Mouse (Mus musculus) hindbrain, embryonic 10.5 days (tissue): ENCODE data around the gene Dppa5a. TPM values are rescaled to one million over a fixed set of nuclear protein-coding genes. Genes with fewer than 3 reads are reported as not detected.

Experiments
- DNase-seq: peaks from one replicate; pipeline ENCODE4 v3.0.0-alpha.2; 2017; ENCODE audit warnings: low spot score
- H3K27ac ChIP-seq: fragments of 300-500 bp; sonication (generic); 2 replicates; pipeline ENCODE4 v1.5.1; 2016; ENCODE audit warnings: mild to moderate bottlenecking, moderate library complexity
- H3K27me3 ChIP-seq: fragments of 300-500 bp; sonication (generic); 2 replicates; pipeline ENCODE4 v1.6.1; 2016; ENCODE audit warnings: mild to moderate bottlenecking; ENCODE audit not compliant: poor library complexity, insufficient read depth, severe bottlenecking
- H3K36me3 ChIP-seq: fragments of 300-500 bp; sonication (generic); 2 replicates; pipeline ENCODE4 v1.6.1; 2016; ENCODE audit warnings: mild to moderate bottlenecking, moderate library complexity
- H3K4me1 ChIP-seq: fragments of 300-500 bp; sonication (generic); replicated peaks from 2 replicates; pipeline ENCODE4 v1.6.1; 2016; ENCODE audit warnings: mild to moderate bottlenecking
- H3K4me3 ChIP-seq: fragments of 300-500 bp; sonication (generic); 2 replicates; pipeline ENCODE4 v1.5.1; 2016; ENCODE audit warnings: mild to moderate bottlenecking, moderate library complexity
- H3K9me3 ChIP-seq: fragments of 300-500 bp; sonication (generic); 2 replicates; pipeline ENCODE4 v1.6.1; 2016; ENCODE audit warnings: mild to moderate bottlenecking, moderate library complexity
- WGBS: fragments of 180-500 bp; shearing (Covaris S2); methylation state at CpG from one replicate; pipeline ENCODE4 v1.1.7; 2016; 5-methylcytosine and 5-hydroxymethylcytosine counted together
- polyA plus RNA-seq: library from polyadenylated mRNA; unstranded; fragments of >200 nt; fragmentation: Nextera tagmentation; extraction: Ambion mirVana; gene quantifications from 2 replicates; pipeline ENCODE4 v1.2.1, GENCODE M21; 2016

Dppa5a gene
- polyA plus RNA-seq, 1 experiment from 2014 or later: 0.54 TPM

GRCm38 (mm10) chr9:78375486-78375885, 7.5 kb upstream of the Dppa5a start:
- H3K27me3 ChIP-seq: peaks cover 24% of the 10 kb centered on the region
- peaks cover 12% of the 10 kb centered on the region for H3K4me1 ChIP-seq
- 74% methylated on average over 4 of the region's 4 CpGs for WGBS
- no peak overlapping the region for H3K27ac ChIP-seq
- no peaks in the 10 kb centered on the region for H3K36me3 ChIP-seq
- DNase-seq: no peak
- no peaks in the 10 kb centered on the region for H3K9me3 ChIP-seq
- H3K4me3 ChIP-seq: no peak overlapping the region

GRCm38 (mm10) chr9:78374885-78375389, 7.0 kb upstream of the Dppa5a start:
- 86% methylated on average over 1 of the region's 1 CpGs for WGBS
- H3K4me3 ChIP-seq: no peak overlapping the region
- H3K36me3 ChIP-seq: no peaks in the 10 kb centered on the region
- peaks cover 24% of the 10 kb centered on the region for H3K27me3 ChIP-seq
- H3K4me1 ChIP-seq: peaks cover 12% of the 10 kb centered on the region
- no peaks in the 10 kb centered on the region for H3K9me3 ChIP-seq
- DNase-seq: no peak
- H3K27ac ChIP-seq: no peak overlapping the region

DNA sequence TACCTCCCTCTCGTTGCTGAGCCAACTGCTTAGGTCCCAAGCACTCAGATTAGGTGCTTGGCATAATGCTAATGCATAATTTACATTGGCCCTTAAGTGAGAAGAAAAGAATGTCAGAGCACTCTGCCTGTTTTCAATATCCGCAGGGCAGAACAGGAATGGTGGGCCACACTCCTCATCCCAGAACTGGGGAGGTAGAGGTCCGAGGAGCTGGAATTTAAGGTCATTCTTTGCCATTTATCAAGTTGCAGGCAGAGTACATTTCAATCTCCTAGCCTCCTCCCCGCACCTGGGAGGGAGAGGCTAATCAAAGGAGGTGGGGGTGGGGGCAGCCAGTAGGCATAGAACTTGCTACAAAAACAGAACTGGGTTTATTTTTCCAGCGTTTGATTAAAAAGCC, 6.4 kb upstream of the Dppa5a start:
- DNase-seq: no peak
- Histone ChIP-seq H3K27ac (no peak overlapping the region), H3K4me1 (peaks cover 12% of the 10 kb centered on the region), H3K36me3 (no peaks in the 10 kb centered on the region), H3K4me3 (no peak overlapping the region), H3K9me3 (no peaks in the 10 kb centered on the region), H3K27me3 (peaks cover 20% of the 10 kb centered on the region)
- WGBS: 61% methylated on average over 5 of the region's 5 CpGs

DNA sequence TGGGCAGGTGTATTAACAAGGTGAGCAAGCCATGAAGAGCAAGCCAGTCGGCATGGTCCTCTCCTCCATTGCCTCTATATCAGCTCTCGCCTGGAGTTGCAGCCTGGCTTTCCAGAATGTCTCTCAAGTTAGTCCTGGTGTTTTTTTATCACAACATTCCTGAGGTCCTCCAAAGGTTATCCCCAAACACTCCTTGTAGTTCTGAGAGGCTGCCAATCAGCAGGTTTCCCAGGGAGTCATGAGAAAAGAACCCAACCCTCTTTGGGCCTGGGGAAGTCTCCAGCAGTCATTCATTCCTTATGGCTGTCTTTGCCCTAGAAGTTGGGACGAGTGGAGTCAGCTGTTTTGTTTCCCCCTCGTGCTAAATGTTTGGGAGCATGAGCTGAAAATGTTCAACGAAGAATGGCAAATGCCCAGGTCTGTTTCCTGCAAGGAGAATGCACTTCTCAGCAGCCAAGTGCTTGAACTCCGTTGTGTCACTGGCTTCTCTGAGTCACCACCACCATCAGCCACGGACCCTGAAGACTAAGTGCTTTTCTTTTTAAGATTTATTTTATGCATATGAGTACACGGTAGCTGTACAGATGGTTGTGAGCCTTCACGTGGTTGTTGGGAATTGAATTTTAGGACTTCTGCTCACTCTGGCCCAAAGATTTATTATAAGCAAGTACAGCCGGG, 5.0 kb upstream of the Dppa5a start:
- no peak overlapping the region for H3K27ac ChIP-seq
- H3K9me3 ChIP-seq: no peaks in the 10 kb centered on the region
- no peak overlapping the region for H3K4me3 ChIP-seq
- DNase-seq: no peak
- peaks cover 5% of the 10 kb centered on the region for H3K4me1 ChIP-seq
- H3K27me3 ChIP-seq: peaks cover 14% of the 10 kb centered on the region
- H3K36me3 ChIP-seq: no peaks in the 10 kb centered on the region
- 83% methylated on average over 10 of the region's 10 CpGs for WGBS

GRCm38 (mm10) chr9:78371441-78371840, 3.5 kb upstream of the Dppa5a start:
- H3K4me1 ChIP-seq: no peaks in the 10 kb centered on the region
- no peak overlapping the region for H3K27ac ChIP-seq
- no peak overlapping the region for H3K4me3 ChIP-seq
- no peak for DNase-seq
- no peaks in the 10 kb centered on the region for H3K36me3 ChIP-seq
- WGBS: 95% methylated on average over 3 of the region's 3 CpGs
- no peaks in the 10 kb centered on the region for H3K9me3 ChIP-seq
- H3K27me3 ChIP-seq: no peaks in the 10 kb centered on the region

DNA sequence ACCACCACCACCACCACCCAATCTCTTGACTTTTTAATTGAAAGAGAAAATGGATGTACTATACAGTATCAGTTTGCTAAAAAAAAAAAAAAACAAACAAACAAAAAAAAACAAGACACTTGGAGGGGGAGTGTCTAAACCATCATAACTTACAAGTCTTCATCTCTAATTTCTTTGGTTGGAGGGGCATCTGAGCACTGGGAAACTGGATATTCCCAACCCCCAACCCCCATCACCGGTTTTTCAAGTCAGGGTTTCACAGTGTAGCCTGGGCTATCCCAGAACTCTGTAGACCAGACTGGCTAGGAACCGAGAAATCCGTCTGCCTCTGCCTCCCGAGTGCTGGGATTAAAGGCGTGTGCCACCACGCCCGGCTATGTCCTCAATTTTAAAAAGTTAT, 1.8 kb upstream of the Dppa5a start:
- Histone ChIP-seq H3K36me3 (no peaks in the 10 kb centered on the region), H3K4me3 (no peak overlapping the region), H3K27me3 (no peaks in the 10 kb centered on the region), H3K9me3 (no peaks in the 10 kb centered on the region), H3K27ac (no peak overlapping the region), H3K4me1 (no peaks in the 10 kb centered on the region)
- no peak for DNase-seq
- WGBS: 92% methylated on average over 7 of the region's 7 CpGs

- WGBS: 89% methylated on average over 2 of the region's 2 CpGs
- DNase-seq: no peak
- Histone ChIP-seq H3K27ac (no peak overlapping the region), H3K36me3 (no peaks in the 10 kb centered on the region), H3K27me3 (no peaks in the 10 kb centered on the region), H3K4me1 (no peaks in the 10 kb centered on the region), H3K4me3 (no peak overlapping the region), H3K9me3 (no peaks in the 10 kb centered on the region)
These were observed 1.4 kb upstream of the Dppa5a start for GRCm38 (mm10) chr9:78369349-78369748.

- no peaks in the 10 kb centered on the region for H3K27me3 ChIP-seq
These were observed 805 bp upstream of the Dppa5a start for GRCm38 (mm10) chr9:78368671-78369293.

DNA sequence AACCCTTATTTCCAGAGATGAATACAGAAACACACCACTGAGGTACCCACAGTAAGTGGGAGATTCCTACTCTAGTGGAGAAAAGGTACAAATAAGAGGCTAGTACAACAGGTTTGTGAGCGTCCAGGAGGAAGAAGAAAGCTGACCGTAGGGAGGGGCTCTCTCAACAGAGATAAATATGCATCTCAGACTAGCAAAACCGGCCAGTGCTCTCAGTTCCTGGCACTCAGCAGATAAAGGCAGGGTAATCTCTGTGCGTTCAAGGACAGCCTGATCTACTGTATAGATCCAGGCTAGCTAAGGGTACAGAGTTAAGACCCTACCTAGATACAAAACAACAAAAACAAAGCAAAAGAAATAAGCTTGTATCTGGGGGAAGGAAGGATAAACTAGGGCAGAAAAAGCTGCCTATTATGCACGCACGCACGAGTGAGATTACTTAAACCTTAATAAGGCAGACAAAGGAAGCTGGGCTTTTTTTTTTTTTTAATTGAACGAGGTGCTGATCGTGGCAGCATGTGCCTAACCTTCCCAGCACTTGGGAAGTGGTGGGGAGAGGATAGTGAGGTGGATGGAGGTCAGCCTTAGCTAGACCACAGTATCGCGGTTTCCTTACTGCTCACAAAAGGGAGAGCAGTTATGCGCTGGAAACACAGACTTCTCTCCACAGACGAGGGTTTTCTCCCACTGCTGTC, 2.0 kb downstream of the Dppa5a start:
- no peaks in the 10 kb centered on the region for H3K27me3 ChIP-seq
- no peaks in the 10 kb centered on the region for H3K4me1 ChIP-seq
- no peak for DNase-seq
- no peaks in the 10 kb centered on the region for H3K36me3 ChIP-seq
- 78% methylated on average over 13 of the region's 13 CpGs for WGBS
- no peak overlapping the region for H3K27ac ChIP-seq
- no peak overlapping the region for H3K4me3 ChIP-seq
- no peaks in the 10 kb centered on the region for H3K9me3 ChIP-seq

More at GRCm38 (mm10) chr9:78368671-78369293, 805 bp upstream of the Dppa5a start:
- 78% methylated on average over 3 of the region's 3 CpGs for WGBS
- H3K4me1 ChIP-seq: no peaks in the 10 kb centered on the region
- H3K4me3 ChIP-seq: no peak overlapping the region
- H3K9me3 ChIP-seq: no peaks in the 10 kb centered on the region
- H3K27ac ChIP-seq: no peak overlapping the region
- no peak for DNase-seq
- H3K36me3 ChIP-seq: no peaks in the 10 kb centered on the region

DNA sequence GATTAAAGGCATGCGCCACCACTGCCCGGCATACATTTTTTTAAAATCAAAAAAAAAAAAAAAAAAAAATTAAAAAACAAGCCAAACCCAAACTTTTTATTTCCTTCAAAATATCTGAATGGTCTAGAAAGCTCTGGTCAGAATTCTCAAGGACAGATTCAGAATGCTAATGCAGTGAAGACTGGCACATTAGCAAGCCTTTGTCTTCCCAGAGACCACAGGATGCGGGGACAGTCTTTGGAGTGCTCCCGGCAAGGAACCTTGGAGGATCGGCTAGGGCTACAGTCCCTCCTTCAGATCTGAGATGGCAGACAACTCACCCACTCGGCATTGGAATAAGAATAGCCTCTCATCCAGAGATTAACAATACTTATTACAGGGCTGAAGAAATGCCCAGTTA, 3.3 kb downstream of the Dppa5a start:
- no peak overlapping the region for H3K4me3 ChIP-seq
- no peaks in the 10 kb centered on the region for H3K27me3 ChIP-seq
- no peaks in the 10 kb centered on the region for H3K9me3 ChIP-seq
- H3K4me1 ChIP-seq: no peaks in the 10 kb centered on the region
- H3K36me3 ChIP-seq: no peaks in the 10 kb centered on the region
- no peak for DNase-seq
- WGBS: 88% methylated on average over 6 of the region's 6 CpGs
- H3K27ac ChIP-seq: no peak overlapping the region

- WGBS: 82% methylated on average over 6 of the region's 6 CpGs
- Histone ChIP-seq H3K27ac (no peak overlapping the region), H3K9me3 (no peaks in the 10 kb centered on the region), H3K4me1 (no peaks in the 10 kb centered on the region), H3K27me3 (no peaks in the 10 kb centered on the region), H3K36me3 (no peaks in the 10 kb centered on the region), H3K4me3 (no peak overlapping the region)
- DNase-seq: no peak
These were observed 4.6 kb downstream of the Dppa5a start for GRCm38 (mm10) chr9:78363374-78363773.

- no peak overlapping the region for H3K4me3 ChIP-seq
- no peaks in the 10 kb centered on the region for H3K36me3 ChIP-seq
- H3K4me1 ChIP-seq: no peaks in the 10 kb centered on the region
- no peaks in the 10 kb centered on the region for H3K9me3 ChIP-seq
- 59% methylated on average over 2 of the region's 2 CpGs for WGBS
- no peak for DNase-seq
- no peak overlapping the region for H3K27ac ChIP-seq
- no peaks in the 10 kb centered on the region for H3K27me3 ChIP-seq
These were observed 7.5 kb downstream of the Dppa5a start for GRCm38 (mm10) chr9:78360484-78360872.
